Mouse (Mus musculus) bone marrow macrophage, adult 2 months (primary cell): Measurements from ENCODE around the gene Pttg1ip.

Source experiments
- CTCF ChIP-seq: IDR thresholded peaks from 2 replicates; pipeline ENCODE4 v1.5.1; 2012; ENCODE audit warnings: low read depth, mild to moderate bottlenecking, low read length, moderate library complexity
- POLR2A ChIP-seq: IDR thresholded peaks from 2 replicates; pipeline ENCODE4 v1.6.1; 2012; ENCODE audit warnings: mild to moderate bottlenecking, low read depth, low read length, borderline replicate concordance

DNA sequence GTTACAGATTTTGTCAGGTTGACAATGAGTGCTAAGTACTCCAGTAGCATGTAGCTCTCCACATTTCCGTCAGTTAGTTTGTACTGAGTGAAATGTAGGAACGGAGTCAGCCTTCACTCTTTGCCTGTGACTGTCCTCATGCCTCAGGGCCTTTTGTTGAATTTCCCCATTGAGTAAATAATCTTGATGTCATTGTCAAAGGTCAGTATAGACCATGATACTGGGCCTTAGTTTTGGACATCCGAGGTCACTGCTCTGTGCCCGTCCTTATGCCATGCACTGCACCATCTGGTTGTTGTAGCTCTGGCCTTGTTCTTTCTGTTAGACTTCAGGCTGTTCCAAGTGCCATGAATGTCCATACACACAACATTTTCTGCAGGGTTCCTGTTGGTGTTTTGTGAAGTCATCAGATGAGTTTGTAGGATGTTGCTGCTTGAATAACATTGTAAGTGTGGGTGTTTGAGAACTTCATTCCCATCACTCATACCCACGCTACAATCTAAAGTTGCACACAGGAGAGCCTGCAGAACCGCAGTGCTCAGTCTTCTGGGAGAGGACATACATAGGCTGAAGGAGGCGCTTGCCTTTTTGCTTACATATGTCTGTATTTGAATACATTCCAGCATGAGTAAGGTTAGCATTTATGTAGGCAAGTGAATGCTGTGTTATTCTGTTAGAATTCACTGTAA is 54.9 kb downstream of the Pttg1ip start:
- TF ChIP-seq POLR2A, result no peak
- no peak for TF ChIP-seq CTCF
